Mouse (Mus musculus): ENCODE results near the gene Blmh. TPM values are rescaled to one million over a fixed set of nuclear protein-coding genes. Genes with fewer than 3 reads are reported as not detected.

Gene Blmh
- polyA plus RNA-seq, 1 experiment from 2014 or later = 90.2 TPM

- Histone ChIP-seq H3K9me3 (ENCODE audit: low read length) (no peaks in the 10 kb centered on the region), H3K36me3 (ENCODE audit: insufficient read depth, low read length) (peaks cover 48% of the 10 kb centered on the region), H3K4me1 (ENCODE audit: insufficient read depth, low read depth, low read length) (no peaks in the 10 kb centered on the region), H3K4me2 (replicated peaks; ENCODE audit: low read depth, low read length) (no peak overlapping the region), H3K9ac (replicated peaks; ENCODE audit: low read depth) (no peak overlapping the region), H3K27ac (ENCODE audit: low read length) (no peak overlapping the region), H3K27me3 (replicated peaks; ENCODE audit: insufficient read depth, low read length) (no peaks in the 10 kb centered on the region), H3K4me3 (ENCODE audit: low read depth, low read length) (no peak overlapping the region)
- ATAC-seq = no peak
- no peak for TF ChIP-seq CTCF (IDR thresholded peaks at IDR 0.05)
- TF ChIP-seq EP300 (IDR thresholded peaks at IDR 0.05) = no peak
- DNase-seq (ENCODE audit: low spot score) = no peak
- WGBS = 90% methylated on average over 3 of the region's 3 CpGs
Measured at GRCm38 (mm10) chr11:76965703-76966102, 41.1 kb downstream of the Blmh start.

- no peaks in the 10 kb centered on the region for H3K4me1 ChIP-seq (ENCODE audit: insufficient read depth, low read depth, low read length)
- no peak for ATAC-seq
- no peak overlapping the region for H3K27ac ChIP-seq (ENCODE audit: low read length)
- TF ChIP-seq CTCF (IDR thresholded peaks at IDR 0.05) (no peak), EP300 (IDR thresholded peaks at IDR 0.05) (no peak)
- peaks cover 39% of the 10 kb centered on the region for H3K36me3 ChIP-seq (ENCODE audit: insufficient read depth, low read length)
- H3K27me3 ChIP-seq (replicated peaks; ENCODE audit: insufficient read depth, low read length) = no peaks in the 10 kb centered on the region
- H3K4me2 ChIP-seq (replicated peaks; ENCODE audit: low read depth, low read length) = no peak overlapping the region
- H3K9ac ChIP-seq (replicated peaks; ENCODE audit: low read depth) = no peak overlapping the region
- DNase-seq (ENCODE audit: low spot score) = no peak
- H3K4me3 ChIP-seq (ENCODE audit: low read depth, low read length) = no peak overlapping the region
- H3K9me3 ChIP-seq (ENCODE audit: low read length) = no peaks in the 10 kb centered on the region
- WGBS = 65% methylated on average over 2 of the region's 2 CpGs
Measured at GRCm38 (mm10) chr11:76970328-76970727, 45.7 kb downstream of the Blmh start.

GRCm38 (mm10) chr11:76974680-76975319, 50.2 kb downstream of the Blmh start:
- Histone ChIP-seq H3K27ac (ENCODE audit: low read length) (no peak overlapping the region), H3K4me2 (replicated peaks; ENCODE audit: low read depth, low read length) (no peak overlapping the region), H3K9me3 (ENCODE audit: low read length) (no peaks in the 10 kb centered on the region), H3K27me3 (replicated peaks; ENCODE audit: insufficient read depth, low read length) (no peaks in the 10 kb centered on the region), H3K4me3 (ENCODE audit: low read depth, low read length) (no peak overlapping the region), H3K4me1 (ENCODE audit: insufficient read depth, low read depth, low read length) (no peaks in the 10 kb centered on the region), H3K9ac (replicated peaks; ENCODE audit: low read depth) (no peak overlapping the region), H3K36me3 (ENCODE audit: insufficient read depth, low read length) (peaks cover 32% of the 10 kb centered on the region)
- WGBS = 79% methylated on average over 7 of the region's 7 CpGs
- ATAC-seq = no peak
- TF ChIP-seq CTCF (IDR thresholded peaks at IDR 0.05) (peak; percentile 21; the same call in 1 of the 2 replicates), EP300 (IDR thresholded peaks at IDR 0.05) (no peak)
- no peak for DNase-seq (ENCODE audit: low spot score)

- Histone ChIP-seq H3K27ac (ENCODE audit: low read length) (no peak overlapping the region), H3K4me1 (ENCODE audit: insufficient read depth, low read depth, low read length) (no peaks in the 10 kb centered on the region), H3K9me3 (ENCODE audit: low read length) (no peaks in the 10 kb centered on the region), H3K4me2 (replicated peaks; ENCODE audit: low read depth, low read length) (no peak overlapping the region), H3K9ac (replicated peaks; ENCODE audit: low read depth) (no peak overlapping the region), H3K4me3 (ENCODE audit: low read depth, low read length) (no peak overlapping the region), H3K36me3 (ENCODE audit: insufficient read depth, low read length) (peaks cover 39% of the 10 kb centered on the region), H3K27me3 (replicated peaks; ENCODE audit: insufficient read depth, low read length) (no peaks in the 10 kb centered on the region)
- WGBS = 60% methylated on average over 5 of the region's 5 CpGs
- no peak for ATAC-seq
- TF ChIP-seq CTCF (IDR thresholded peaks at IDR 0.05) (no peak), EP300 (IDR thresholded peaks at IDR 0.05) (no peak)
- DNase-seq (ENCODE audit: low spot score) = no peak
Measured at GRCm38 (mm10) chr11:76981570-76982141, 57.0 kb downstream of the Blmh start.

GRCm38 (mm10) chr11:76982415-76982814, 57.8 kb downstream of the Blmh start:
- Histone ChIP-seq H3K4me3 (ENCODE audit: low read depth, low read length) (no peak overlapping the region), H3K9ac (replicated peaks; ENCODE audit: low read depth) (no peak overlapping the region), H3K4me1 (ENCODE audit: insufficient read depth, low read depth, low read length) (no peaks in the 10 kb centered on the region), H3K4me2 (replicated peaks; ENCODE audit: low read depth, low read length) (no peak overlapping the region), H3K27ac (ENCODE audit: low read length) (no peak overlapping the region), H3K27me3 (replicated peaks; ENCODE audit: insufficient read depth, low read length) (no peaks in the 10 kb centered on the region), H3K9me3 (ENCODE audit: low read length) (no peaks in the 10 kb centered on the region), H3K36me3 (ENCODE audit: insufficient read depth, low read length) (peaks cover 38% of the 10 kb centered on the region)
- ATAC-seq (no peak), DNase-seq (ENCODE audit: low spot score) (no peak)
- TF ChIP-seq EP300 (IDR thresholded peaks at IDR 0.05) = no peak
- TF ChIP-seq CTCF (IDR thresholded peaks at IDR 0.05) = no peak
- 40% methylated on average over 4 of the region's 4 CpGs for WGBS

GRCm38 (mm10) chr11:76983641-76984040, 59.0 kb downstream of the Blmh start:
- Histone ChIP-seq H3K4me3 (ENCODE audit: low read depth, low read length) (no peak overlapping the region), H3K4me2 (replicated peaks; ENCODE audit: low read depth, low read length) (no peak overlapping the region), H3K4me1 (ENCODE audit: insufficient read depth, low read depth, low read length) (no peaks in the 10 kb centered on the region), H3K36me3 (ENCODE audit: insufficient read depth, low read length) (peaks cover 28% of the 10 kb centered on the region), H3K27ac (ENCODE audit: low read length) (no peak overlapping the region), H3K9ac (replicated peaks; ENCODE audit: low read depth) (no peak overlapping the region), H3K27me3 (replicated peaks; ENCODE audit: insufficient read depth, low read length) (no peaks in the 10 kb centered on the region), H3K9me3 (ENCODE audit: low read length) (no peaks in the 10 kb centered on the region)
- TF ChIP-seq CTCF (IDR thresholded peaks at IDR 0.05) (no peak), EP300 (IDR thresholded peaks at IDR 0.05) (no peak)
- no peak for DNase-seq (ENCODE audit: low spot score)
- WGBS = 61% methylated on average over 5 of the region's 5 CpGs
- ATAC-seq = no peak
